Mouse (Mus musculus) MEL (cell line): ENCODE measurements around the gene Hoxc10. TPM values are rescaled to one million over a fixed set of nuclear protein-coding genes. Genes with fewer than 3 reads are reported as not detected.

Source experiments
- DNase-seq: peaks from one replicate; pipeline ENCODE4 v3.0.0; 2011; ENCODE audit warnings: low read depth, low spot score
- H3K27ac ChIP-seq: 2 replicates; pipeline ENCODE4 v1.5.1; 2012; ENCODE audit warnings: low read depth, mild to moderate bottlenecking, control low read depth, low read length, moderate library complexity; ENCODE audit not compliant: control insufficient read depth
- H3K27me3 ChIP-seq, 2 experiments: fragments of 150-350 bp in 1 of 2; sonication (generic) in 1 of 2; 2 replicates each; pipeline ENCODE4 v1.6.1; 2012; ENCODE audit warnings: low read length in 2 of 2, mild to moderate bottlenecking in 2 of 2, improper control_type of control experiment in 1 of 2, moderate library complexity in 1 of 2; ENCODE audit not compliant: insufficient read depth in 2 of 2, control insufficient read depth in 1 of 2
- H3K36me3 ChIP-seq, 2 experiments: 2 replicates each; pipeline ENCODE4 v1.6.1; 2012 to 2014; ENCODE audit warnings: low read length in 2 of 2, improper control_type of control experiment in 1 of 2, inconsistent platforms in 1 of 2, mild to moderate bottlenecking in 1 of 2; ENCODE audit not compliant: insufficient read depth in 2 of 2, control insufficient read depth in 1 of 2
- H3K4me1 ChIP-seq, 2 experiments: fragments of 150-350 bp in 1 of 2; sonication (generic) in 1 of 2; 2 replicates each; pipeline ENCODE4 v1.6.1; 2012; ENCODE audit warnings: low read length in 2 of 2, improper control_type of control experiment in 1 of 2, mild to moderate bottlenecking in 1 of 2; ENCODE audit not compliant: insufficient read depth in 2 of 2, control insufficient read depth in 1 of 2
- H3K4me3 ChIP-seq, 2 experiments: fragments of 150-350 bp in 1 of 2; sonication (generic) in 1 of 2; 2 replicates each; pipeline ENCODE4 v1.5.1; 2012; ENCODE audit warnings: low read depth in 2 of 2, low read length in 2 of 2, mild to moderate bottlenecking in 2 of 2, moderate library complexity in 2 of 2, control low read depth in 1 of 2, improper control_type of control experiment in 1 of 2; ENCODE audit not compliant: control insufficient read depth in 1 of 2, insufficient read depth in 1 of 2
- H3K79me2 ChIP-seq: 2 replicates; pipeline ENCODE4 v1.6.1; 2012; ENCODE audit warnings: mild to moderate bottlenecking, low read length, moderate library complexity; ENCODE audit not compliant: control insufficient read depth, poor library complexity, insufficient read depth
- H3K9ac ChIP-seq: 2 replicates; pipeline ENCODE4 v1.6.1; 2012; ENCODE audit warnings: low read depth, mild to moderate bottlenecking, control low read depth, low read length, moderate library complexity; ENCODE audit not compliant: control insufficient read depth, poor library complexity, severe bottlenecking
- H3K9me3 ChIP-seq: fragments of 150-350 bp; sonication (generic); replicated peaks from 2 replicates; pipeline ENCODE4 v1.6.1; 2012; ENCODE audit warnings: mild to moderate bottlenecking, low read length, improper control_type of control experiment, moderate library complexity; ENCODE audit not compliant: insufficient read depth
- CHD2 ChIP-seq: IDR thresholded peaks from 2 replicates; pipeline ENCODE4 v1.6.1; 2011; ENCODE audit warnings: low read length, improper control_type of control experiment
- E2F4 ChIP-seq: IDR thresholded peaks from 2 replicates; pipeline ENCODE4 v1.6.1; 2011; ENCODE audit warnings: low read depth, low read length, improper control_type of control experiment, borderline replicate concordance
- ELF1 ChIP-seq: IDR thresholded peaks from 2 replicates; pipeline ENCODE4 v1.6.1; 2014; ENCODE audit warnings: low read depth, mild to moderate bottlenecking, inconsistent platforms, low read length, improper control_type of control experiment, moderate library complexity
- EP300 ChIP-seq, 2 experiments: IDR thresholded peaks; 2 replicates each; pipeline ENCODE4 v1.6.1; 2011; ENCODE audit warnings: improper control_type of control experiment in 2 of 2, low read length in 2 of 2, low read depth in 1 of 2, mild to moderate bottlenecking in 1 of 2
- HCFC1 ChIP-seq: IDR thresholded peaks from 2 replicates; pipeline ENCODE4 v1.6.1; 2012; ENCODE audit warnings: low read depth, mild to moderate bottlenecking, inconsistent platforms, low read length, improper control_type of control experiment, moderate library complexity
- JUND ChIP-seq: IDR thresholded peaks from 2 replicates; pipeline ENCODE4 v1.6.1; 2011; ENCODE audit warnings: low read depth, mild to moderate bottlenecking, improper control_type of control experiment, low read length
- KAT2A ChIP-seq: conservative IDR thresholded peaks from 2 replicates; pipeline ENCODE4 v1.6.1; 2012; ENCODE audit warnings: low read depth, low read length, improper control_type of control experiment, inconsistent platforms
- MAFK ChIP-seq: IDR thresholded peaks from 2 replicates; pipeline ENCODE4 v1.6.1; 2011; ENCODE audit warnings: low read depth, mild to moderate bottlenecking, low read length, improper control_type of control experiment, borderline replicate concordance
- MAX ChIP-seq: IDR thresholded peaks from 2 replicates; pipeline ENCODE4 v1.6.1; 2011; ENCODE audit warnings: low read length, improper control_type of control experiment
- MAZ ChIP-seq: IDR thresholded peaks from 2 replicates; pipeline ENCODE4 v1.6.1; 2012; ENCODE audit warnings: low read depth, mild to moderate bottlenecking, inconsistent platforms, low read length, improper control_type of control experiment
- MEF2A ChIP-seq: IDR thresholded peaks from 2 replicates; pipeline ENCODE4 v1.6.1; 2014; ENCODE audit warnings: low read depth, mild to moderate bottlenecking, inconsistent platforms, low read length, improper control_type of control experiment; ENCODE audit not compliant: poor library complexity, insufficient replicate concordance, severe bottlenecking; ENCODE audit errors: extremely low read depth
- NRF1 ChIP-seq: IDR thresholded peaks from 2 replicates; pipeline ENCODE4 v1.6.1; 2014; ENCODE audit warnings: low read depth, mild to moderate bottlenecking, inconsistent platforms, low read length, improper control_type of control experiment, moderate library complexity; ENCODE audit not compliant: poor library complexity, insufficient read depth, severe bottlenecking
- RCOR1 ChIP-seq: IDR thresholded peaks from 2 replicates; pipeline ENCODE4 v1.6.1; 2012; ENCODE audit warnings: low read depth, mild to moderate bottlenecking, inconsistent platforms, low read length, improper control_type of control experiment
- TBP ChIP-seq: IDR thresholded peaks from 2 replicates; pipeline ENCODE4 v1.8.0; 2011; ENCODE audit warnings: low read depth, low read length, improper control_type of control experiment
- USF1 ChIP-seq: IDR thresholded peaks from 2 replicates; pipeline ENCODE4 v1.6.1; 2014; ENCODE audit warnings: low read depth, mild to moderate bottlenecking, inconsistent platforms, low read length, improper control_type of control experiment, moderate library complexity
- USF2 ChIP-seq, 2 experiments: IDR thresholded peaks; 2 replicates each; pipeline ENCODE4 v1.6.1; 2011 to 2012; ENCODE audit warnings: improper control_type of control experiment in 2 of 2, low read length in 2 of 2, borderline replicate concordance in 1 of 2, inconsistent platforms in 1 of 2, low read depth in 1 of 2, mild to moderate bottlenecking in 1 of 2; ENCODE audit not compliant: insufficient read depth in 1 of 2
- ZKSCAN1 ChIP-seq: IDR thresholded peaks from 2 replicates; pipeline ENCODE4 v1.6.1; 2012; ENCODE audit warnings: low read depth, mild to moderate bottlenecking, inconsistent platforms, low read length, improper control_type of control experiment, moderate library complexity
- polyA plus RNA-seq, 2 experiments: library from polyadenylated mRNA; stranded (reverse) in 1 of 2; unstranded in 1 of 2; fragments of >175 nt in 1 of 2; fragments of >200 nt in 1 of 2; gene quantifications; 2 replicates each; pipeline versions ENCODE4 v1.2.1 to v1.2.4; 2012; ENCODE audit warnings: low replicate concordance in 2 of 2, low read depth in 1 of 2; ENCODE audit not compliant: insufficient read length in 2 of 2, insufficient read depth in 1 of 2, missing spikeins in 1 of 2
- total RNA-seq: library from RNA; depleted of rRNA; stranded (reverse); fragments of 300-350 nt; gene quantifications from 2 replicates; pipeline ENCODE4 v1.2.3, GENCODE M21; 2012; rRNA removed

The Hoxc10 gene
- total and polyA plus RNA-seq, 3 experiments, result 6.8 to 24.8 TPM; not detected in 1

GRCm38 (mm10) chr15:103020899-103021418 lies 54.4 kb downstream of the Hoxc10 start:
- no peaks in the 10 kb centered on the region for H3K79me2 ChIP-seq
- peaks cover 5 to 8% of the 10 kb centered on the region in 2 experiments for H3K4me1 ChIP-seq
- peak overlapping the region; percentile 69 for H3K27ac ChIP-seq
- no peaks in the 10 kb centered on the region for H3K9me3 ChIP-seq
- peak overlapping the region; percentile 47 to 70 for H3K4me3 ChIP-seq
- DNase-seq, result peak; percentile 93
- H3K27me3 ChIP-seq, result no peaks in the 10 kb centered on the region
- TF ChIP-seq EP300 (IDR thresholded peaks at IDR 0.05; ENCODE audit: low read depth in 1 of 2, low read length in 2 of 2), result no peak
- TF ChIP-seq JUND, result no peak
- TF ChIP-seq RCOR1, result no peak
- TF ChIP-seq USF2 (IDR thresholded peaks at IDR 0.05; ENCODE audit: borderline replicate concordance in 1 of 2, insufficient read depth in 1 of 2, low read depth in 1 of 2, low read length in 2 of 2), result peak; percentile 83 to 97; a peak in 3 of 4 replicates
- peak; percentile 68; the same call in 1 of the 2 replicates for TF ChIP-seq HCFC1
- TF ChIP-seq KAT2A, result no peak
- TF ChIP-seq ELF1, result no peak
- no peak for TF ChIP-seq MAFK
- TF ChIP-seq MAZ, result peak; percentile 81
- no peak for TF ChIP-seq E2F4
- peak; percentile 98 for TF ChIP-seq MAX
- no peak for TF ChIP-seq ZKSCAN1
- TF ChIP-seq MEF2A, result no peak
- TF ChIP-seq TBP, result 0 out of 2 replicates have a peak, but pooled peaks have one; percentile 45
- TF ChIP-seq USF1, result peak; percentile 99
- TF ChIP-seq CHD2, result peak; percentile 70
- TF ChIP-seq NRF1, result no peak
- peak overlapping the region; percentile 68 for H3K9ac ChIP-seq
- H3K36me3 ChIP-seq, result peaks cover 0 to 11% of the 10 kb centered on the region in 2 experiments; a peak in 2 of 4 replicates

Other genes with a start within 250 kb of the Hoxc10 start
- 2.9 and 3.5 TPM in 2 replicates for gene Calcoco1, start 244.6 kb upstream of the Hoxc10 start, total RNA-seq
- 10 to 100 TPM in 1 of 2 experiments, not detected in 1; 19.0 TPM for gene Calcoco1, start 244.6 kb upstream of the Hoxc10 start, polyA plus RNA-seq
- not detected in 2 replicates for gene Hoxc13, start 45.7 kb upstream of the Hoxc10 start, total RNA-seq
- not detected for gene Hoxc13, start 45.7 kb upstream of the Hoxc10 start, polyA plus RNA-seq
- not detected in 2 replicates for gene Hoxc12, start 30.0 kb upstream of the Hoxc10 start, total RNA-seq
- not detected for gene Hoxc12, start 30.0 kb upstream of the Hoxc10 start, polyA plus RNA-seq
- not detected in 2 replicates for gene Hoxc11, start 12.4 kb upstream of the Hoxc10 start, total RNA-seq
- not detected for gene Hoxc11, start 12.4 kb upstream of the Hoxc10 start, polyA plus RNA-seq
- 0.46 and 0.56 TPM in 2 replicates for gene Hoxc5, start 647 bp downstream of the Hoxc10 start, total RNA-seq
- 1 to 10 TPM in 1 of 2 experiments, not detected in 1; 3.0 TPM for gene Hoxc5, start 647 bp downstream of the Hoxc10 start, polyA plus RNA-seq
- gene Hoxc9, start 9.6 kb downstream of the Hoxc10 start, total RNA-seq, result 3.2 and 4.1 TPM in 2 replicates
- 100 to 1,000 TPM in 1 of 2 experiments, 1 to 10 TPM in 1; 9.5 to 400 TPM for gene Hoxc9, start 9.6 kb downstream of the Hoxc10 start, polyA plus RNA-seq
- gene Hoxc8, start 23.8 kb downstream of the Hoxc10 start, total RNA-seq, result 0.26 and 0.31 TPM in 2 replicates
- 1 to 10 TPM in 1 of 2 experiments, not detected in 1; 1.7 TPM for gene Hoxc8, start 23.8 kb downstream of the Hoxc10 start, polyA plus RNA-seq
- 1.7 and 2.3 TPM in 2 replicates for gene Hoxc6, start 31.5 kb downstream of the Hoxc10 start, total RNA-seq
- 1 to 10 TPM in 1 of 2 experiments, not detected in 1; 9.4 TPM for gene Hoxc6, start 31.5 kb downstream of the Hoxc10 start, polyA plus RNA-seq
- 2.5 and 2.6 TPM in 2 replicates for gene Hoxc4, start 52.1 kb downstream of the Hoxc10 start, total RNA-seq
- 1 to 10 TPM in 1 of 2 experiments, not detected in 1; 9.4 TPM for gene Hoxc4, start 52.1 kb downstream of the Hoxc10 start, polyA plus RNA-seq
- gene Smug1, start 200.3 kb downstream of the Hoxc10 start, total RNA-seq, result 3.8 and 5.2 TPM in 2 replicates
- 1 to 10 TPM in 1 of 2 experiments, not detected in 1; 4.6 TPM for gene Smug1, start 200.3 kb downstream of the Hoxc10 start, polyA plus RNA-seq